Mouse (Mus musculus) ES-E14 (cell line): ENCODE data around the gene Cacna1d. TPM values are rescaled to one million over a fixed set of nuclear protein-coding genes. Genes with fewer than 3 reads are reported as not detected.

Experiments used
- DNase-seq: peaks from one replicate; pipeline ENCODE4 v3.0.0-alpha.2; 2013; ENCODE audit warnings: low read depth, low spot score
- H3K27ac ChIP-seq: 2 replicates; pipeline ENCODE4 v1.5.1; 2012; ENCODE audit warnings: low read depth, mild to moderate bottlenecking, low read length, moderate library complexity, mixed read lengths; ENCODE audit not compliant: poor library complexity, insufficient read depth, severe bottlenecking
- H3K36me3 ChIP-seq: 2 replicates; pipeline ENCODE4 v1.6.1; 2012; ENCODE audit warnings: mild to moderate bottlenecking, low read length, moderate library complexity, mixed read lengths; ENCODE audit not compliant: control insufficient read depth, poor library complexity, insufficient read depth, severe bottlenecking
- H3K4me1 ChIP-seq, 2 experiments: fragments of 150-350 bp in 1 of 2; sonication (generic) in 1 of 2; 2 replicates each; pipeline ENCODE4 v1.6.1; 2012; ENCODE audit warnings: low read length in 2 of 2, mild to moderate bottlenecking in 1 of 2, mixed read lengths in 1 of 2; ENCODE audit not compliant: control insufficient read depth in 2 of 2, insufficient read depth in 2 of 2, poor library complexity in 1 of 2
- H3K4me3 ChIP-seq, 2 experiments: fragments of 150-350 bp in 1 of 2; sonication (generic) in 1 of 2; 2 replicates each; pipeline ENCODE4 v1.5.1; 2012; ENCODE audit warnings: low read length in 2 of 2, low read depth in 1 of 2, mild to moderate bottlenecking in 1 of 2, mixed read lengths in 1 of 2; ENCODE audit not compliant: insufficient read depth in 1 of 2, poor library complexity in 1 of 2, severe bottlenecking in 1 of 2
- H3K9ac ChIP-seq: 2 replicates; pipeline ENCODE4 v1.6.1; 2012; ENCODE audit warnings: low read depth, mild to moderate bottlenecking, low read length, mixed read lengths; ENCODE audit not compliant: poor library complexity, insufficient read depth, severe bottlenecking
- H3K9me3 ChIP-seq: fragments of 150-350 bp; sonication (generic); 2 replicates; pipeline ENCODE4 v1.6.1; 2012; ENCODE audit warnings: low read depth, mild to moderate bottlenecking, low read length; ENCODE audit not compliant: control insufficient read depth, insufficient read depth
- CHD2 ChIP-seq: IDR thresholded peaks from 2 replicates; pipeline ENCODE4 v1.6.1; 2014; ENCODE audit warnings: mild to moderate bottlenecking, low read depth, low read length, inconsistent platforms
- HCFC1 ChIP-seq: IDR thresholded peaks from 2 replicates; pipeline ENCODE4 v1.6.1; 2012; ENCODE audit warnings: low read length, inconsistent platforms, borderline replicate concordance; ENCODE audit not compliant: insufficient read depth
- MAFK ChIP-seq: IDR thresholded peaks from 2 replicates; pipeline ENCODE4 v1.6.1; 2014; ENCODE audit warnings: mild to moderate bottlenecking, low read depth, low read length, inconsistent platforms; ENCODE audit not compliant: insufficient read depth
- ZC3H11A ChIP-seq: IDR thresholded peaks from 2 replicates; pipeline ENCODE4 v1.6.1; 2012; ENCODE audit warnings: low read depth, mild to moderate bottlenecking, inconsistent platforms, low read length, borderline replicate concordance
- ZNF384 ChIP-seq: IDR thresholded peaks from 2 replicates; pipeline ENCODE4 v1.6.1; 2012; ENCODE audit warnings: low read depth, low read length, inconsistent platforms
- in situ Hi-C, 2 experiments: fragments of 600-800 bp; cut with MboI; formaldehyde crosslinking; loops; one replicate each; pipeline ENCODE4 v1.15.1; 2025; ENCODE audit warnings: low sequenced_read_pairs in 2 of 2, inconsistent platforms in 1 of 2; ENCODE audit not compliant: unreplicated experiment in 2 of 2
- total RNA-seq: library from RNA; depleted of rRNA; stranded (reverse); fragments of 300-350 nt; gene quantifications from 2 replicates; pipeline ENCODE4 v1.2.3, GENCODE M21; 2012

Gene Cacna1d
- total RNA-seq, 1 experiment: 0.36 TPM

GRCm38 (mm10) chr14:30222101-30222500 lies 269.2 kb downstream of the Cacna1d start:
- H3K4me3 ChIP-seq: no peak overlapping the region
- in situ Hi-C loops: no loop called here
- H3K9me3 ChIP-seq: no peaks in the 10 kb centered on the region
- TF ChIP-seq ZNF384: no peak
- TF ChIP-seq ZC3H11A: no peak
- no peak for TF ChIP-seq CHD2
- no peak for TF ChIP-seq MAFK
- no peak for TF ChIP-seq HCFC1
- no peak overlapping the region for H3K9ac ChIP-seq
- H3K36me3 ChIP-seq: no peaks in the 10 kb centered on the region
- H3K27ac ChIP-seq: no peak overlapping the region
- no peak for DNase-seq
- no peaks in the 10 kb centered on the region for H3K4me1 ChIP-seq

GRCm38 (mm10) chr14:30219851-30220250 lies 271.4 kb downstream of the Cacna1d start:
- no peak overlapping the region for H3K27ac ChIP-seq

GRCm38 (mm10) chr14:30218114-30218513 lies 273.1 kb downstream of the Cacna1d start:
- Histone ChIP-seq H3K4me3 (no peak overlapping the region), H3K9ac (no peak overlapping the region), H3K9me3 (no peaks in the 10 kb centered on the region), H3K36me3 (no peaks in the 10 kb centered on the region), H3K4me1 (no peaks in the 10 kb centered on the region), H3K27ac (no peak overlapping the region)
- TF ChIP-seq MAFK (no peak), CHD2 (no peak), ZNF384 (no peak), ZC3H11A (no peak), HCFC1 (no peak)
- no peak for DNase-seq
- in situ Hi-C loops: no loop called here

More at GRCm38 (mm10) chr14:30219851-30220250, 271.4 kb downstream of the Cacna1d start:
- DNase-seq: no peak
- H3K4me1 ChIP-seq: no peaks in the 10 kb centered on the region
- no peaks in the 10 kb centered on the region for H3K9me3 ChIP-seq
- TF ChIP-seq ZNF384: no peak
- no peak for TF ChIP-seq HCFC1
- H3K36me3 ChIP-seq: no peaks in the 10 kb centered on the region
- no peak overlapping the region for H3K4me3 ChIP-seq
- in situ Hi-C loops: no loop called here
- no peak overlapping the region for H3K9ac ChIP-seq

- no peak for DNase-seq
- H3K27ac ChIP-seq: no peak overlapping the region
- H3K9me3 ChIP-seq: no peaks in the 10 kb centered on the region
- H3K4me1 ChIP-seq: no peaks in the 10 kb centered on the region
- no peak overlapping the region for H3K9ac ChIP-seq
- in situ Hi-C loops: no loop called here
- no peak overlapping the region for H3K4me3 ChIP-seq
- TF ChIP-seq ZC3H11A: no peak
- no peak for TF ChIP-seq CHD2
- TF ChIP-seq MAFK: no peak
- no peak for TF ChIP-seq ZNF384
- no peak for TF ChIP-seq HCFC1
- no peaks in the 10 kb centered on the region for H3K36me3 ChIP-seq
Measured at GRCm38 (mm10) chr14:30217124-30217523, 274.1 kb downstream of the Cacna1d start.

- in situ Hi-C loops: no loop called here
- no peaks in the 10 kb centered on the region for H3K9me3 ChIP-seq
- no peak for DNase-seq
- no peak for TF ChIP-seq ZNF384
- TF ChIP-seq MAFK: no peak
- TF ChIP-seq HCFC1: no peak
- TF ChIP-seq ZC3H11A: no peak
- TF ChIP-seq CHD2: no peak
- no peak overlapping the region for H3K27ac ChIP-seq
- H3K36me3 ChIP-seq: no peaks in the 10 kb centered on the region
- H3K4me3 ChIP-seq: no peak overlapping the region
- H3K9ac ChIP-seq: no peak overlapping the region
- H3K4me1 ChIP-seq: no peaks in the 10 kb centered on the region
Measured at GRCm38 (mm10) chr14:30208156-30208555, 283.1 kb downstream of the Cacna1d start.
